Mouse (Mus musculus) heart, embryonic 16.5 days (tissue): ENCODE results near the gene Pop5. TPM values are rescaled to one million over a fixed set of nuclear protein-coding genes. Genes with fewer than 3 reads are reported as not detected.
A peak's percentile ranks its signal among the peaks of the same experiment; 100 is the strongest.

Experiments
- ATAC-seq: fragments of 200-750 bp; cut with Nextera tagmentation; replicated peaks from 2 replicates; pipeline ENCODE4 v1.8.0; 2017; ENCODE audit warnings: moderate number of reproducible peaks; ENCODE audit not compliant: insufficient read depth, low FRiP score; ENCODE audit errors: extremely low read depth
- H3K27ac ChIP-seq: fragments of 300-500 bp; sonication (generic); 2 replicates; pipeline ENCODE4 v1.5.1; 2014; ENCODE audit warnings: mild to moderate bottlenecking, low read length, control low read depth, moderate library complexity
- H3K27me3 ChIP-seq: fragments of 300-500 bp; sonication (generic); 2 replicates; pipeline ENCODE4 v1.6.1; 2014; ENCODE audit warnings: low read length, mixed read lengths; ENCODE audit not compliant: control insufficient read depth, insufficient read depth
- H3K36me3 ChIP-seq: fragments of 300-500 bp; sonication (generic); 2 replicates; pipeline ENCODE4 v1.6.1; 2014; ENCODE audit not compliant: control insufficient read depth, insufficient read depth
- H3K4me1 ChIP-seq: fragments of 300-500 bp; sonication (generic); 2 replicates; pipeline ENCODE4 v1.6.1; 2014; ENCODE audit warnings: low read length, mixed read lengths; ENCODE audit not compliant: control insufficient read depth, insufficient read depth
- H3K4me2 ChIP-seq: fragments of 300-500 bp; sonication (generic); 2 replicates; pipeline ENCODE4 v1.6.1; 2014; ENCODE audit warnings: low read depth, mild to moderate bottlenecking, control low read depth, low read length
- H3K4me3 ChIP-seq: fragments of 300-500 bp; sonication (generic); 2 replicates; pipeline ENCODE4 v1.5.1; 2014; ENCODE audit warnings: mild to moderate bottlenecking, control low read depth, low read length
- H3K9ac ChIP-seq: fragments of 300-500 bp; sonication (generic); 2 replicates; pipeline ENCODE4 v1.6.1; 2014; ENCODE audit warnings: low read length, control low read depth
- H3K9me3 ChIP-seq: fragments of 300-500 bp; sonication (generic); replicated peaks from 2 replicates; pipeline ENCODE4 v1.6.1; 2016; ENCODE audit warnings: low read length; ENCODE audit not compliant: control insufficient read depth
- WGBS: fragments of 180-500 bp; shearing (Covaris S2); extraction: QIAGEN DNeasy Blood & Tissue Kit; methylation state at CpG from one replicate; pipeline ENCODE4 v1.1.7; 2014; 5-methylcytosine and 5-hydroxymethylcytosine counted together
- polyA plus RNA-seq: library from polyadenylated mRNA; unstranded; fragments of >200 nt; fragmentation: Nextera tagmentation; extraction: Ambion mirVana; gene quantifications from 2 replicates; pipeline ENCODE4 v1.2.1, GENCODE M21; 2015

The Pop5 gene
- polyA plus RNA-seq, 1 experiment from 2014 or later = 70.5 TPM

- H3K36me3 ChIP-seq = no peaks in the 10 kb centered on the region
- H3K27ac ChIP-seq = no peak overlapping the region
- H3K9ac ChIP-seq = no peak overlapping the region
- WGBS = 86% methylated on average over 9 of the region's 9 CpGs
- peaks cover 14% of the 10 kb centered on the region for H3K27me3 ChIP-seq
- H3K4me1 ChIP-seq = peaks cover 10% of the 10 kb centered on the region
- no peak overlapping the region for H3K4me3 ChIP-seq
- no peak for ATAC-seq
- H3K9me3 ChIP-seq = no peaks in the 10 kb centered on the region
- H3K4me2 ChIP-seq = no peak overlapping the region
Observed at GRCm38 (mm10) chr5:115212451-115212850, 23.2 kb upstream of the Pop5 start.

GRCm38 (mm10) chr5:115212861-115213260, 22.8 kb upstream of the Pop5 start:
- Histone ChIP-seq H3K4me2 (no peak overlapping the region), H3K27ac (no peak overlapping the region), H3K4me1 (peaks cover 10% of the 10 kb centered on the region), H3K4me3 (no peak overlapping the region), H3K36me3 (no peaks in the 10 kb centered on the region), H3K9me3 (no peaks in the 10 kb centered on the region), H3K9ac (no peak overlapping the region), H3K27me3 (peaks cover 14% of the 10 kb centered on the region)
- 67% methylated on average over 4 of the region's 4 CpGs for WGBS
- no peak for ATAC-seq

DNA sequence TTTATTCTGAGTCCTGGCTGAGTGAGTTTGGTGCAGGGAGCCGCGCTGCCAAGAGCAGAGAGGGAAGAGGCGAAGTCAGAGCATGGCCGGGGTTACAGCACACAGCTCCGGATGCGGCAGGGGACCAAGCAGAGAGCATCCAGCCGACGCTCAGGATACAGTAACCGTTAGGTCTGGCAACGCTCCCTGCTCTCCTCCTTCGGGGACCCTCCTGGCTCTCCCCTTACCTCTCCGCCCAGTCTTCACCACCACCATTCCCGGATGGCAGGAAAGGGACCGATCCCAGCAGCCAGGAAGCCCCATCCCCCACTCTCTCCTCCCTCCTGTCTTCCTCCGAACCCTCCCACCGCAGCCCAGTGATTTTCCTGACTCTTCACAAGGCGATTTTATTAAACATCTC, 20.8 kb upstream of the Pop5 start:
- Histone ChIP-seq H3K4me3 (peak overlapping the region; percentile 48), H3K9me3 (peaks cover 2% of the 10 kb centered on the region; the same call in 1 of the 2 replicates), H3K4me1 (peaks cover 10% of the 10 kb centered on the region), H3K4me2 (peak overlapping the region; percentile 77), H3K9ac (peak overlapping the region; percentile 57), H3K27me3 (peaks cover 14% of the 10 kb centered on the region), H3K27ac (no peak overlapping the region), H3K36me3 (no peaks in the 10 kb centered on the region)
- ATAC-seq = peak; percentile 41
- under 1% methylated on average over 17 of the region's 17 CpGs for WGBS

GRCm38 (mm10) chr5:115215273-115216185, 20.1 kb upstream of the Pop5 start:
- no peaks in the 10 kb centered on the region for H3K36me3 ChIP-seq
- H3K9me3 ChIP-seq = peaks cover 2% of the 10 kb centered on the region; the same call in 1 of the 2 replicates
- peak overlapping the region; percentile 57; the same call in 1 of the 2 replicates for H3K9ac ChIP-seq
- peak overlapping the region; percentile 48 for H3K4me3 ChIP-seq
- no peak overlapping the region for H3K27ac ChIP-seq
- H3K4me2 ChIP-seq = peak overlapping the region; percentile 77
- H3K4me1 ChIP-seq = peaks cover 10% of the 10 kb centered on the region
- 0 out of 2 replicates have a peak, but pooled peaks have one; percentile 23 for ATAC-seq
- H3K27me3 ChIP-seq = peaks cover 14% of the 10 kb centered on the region
- WGBS = 23% methylated on average over 27 of the region's 27 CpGs

GRCm38 (mm10) chr5:115217998-115218397, 17.6 kb upstream of the Pop5 start:
- H3K4me2 ChIP-seq = no peak overlapping the region
- WGBS = 88% methylated on average over 12 of the region's 12 CpGs
- ATAC-seq = no peak

GRCm38 (mm10) chr5:115220931-115221640, 14.6 kb upstream of the Pop5 start:
- 34% methylated on average over 13 of the region's 13 CpGs for WGBS
- no peak overlapping the region; the same call in 1 of the 2 replicates for H3K9ac ChIP-seq
- H3K4me1 ChIP-seq = peaks cover 10% of the 10 kb centered on the region
- peaks cover 5% of the 10 kb centered on the region for H3K9me3 ChIP-seq
- H3K36me3 ChIP-seq = no peaks in the 10 kb centered on the region
- H3K4me3 ChIP-seq = no peak overlapping the region
- no peak overlapping the region; the same call in 1 of the 2 replicates for H3K4me2 ChIP-seq
- no peak for ATAC-seq
- H3K27me3 ChIP-seq = peaks cover 3% of the 10 kb centered on the region
- H3K27ac ChIP-seq = no peak overlapping the region

More at GRCm38 (mm10) chr5:115217998-115218397, 17.6 kb upstream of the Pop5 start:
- Histone ChIP-seq H3K36me3 (no peaks in the 10 kb centered on the region), H3K4me3 (no peak overlapping the region), H3K27ac (no peak overlapping the region), H3K9me3 (peaks cover 5% of the 10 kb centered on the region), H3K4me1 (peaks cover 20% of the 10 kb centered on the region), H3K9ac (no peak overlapping the region), H3K27me3 (peaks cover 14% of the 10 kb centered on the region)

GRCm38 (mm10) chr5:115222485-115222884, 13.2 kb upstream of the Pop5 start:
- Histone ChIP-seq H3K27me3 (no peaks in the 10 kb centered on the region), H3K36me3 (no peaks in the 10 kb centered on the region), H3K9ac (no peak overlapping the region), H3K4me1 (peaks cover 10% of the 10 kb centered on the region), H3K27ac (no peak overlapping the region), H3K4me3 (no peak overlapping the region), H3K9me3 (peaks cover 5% of the 10 kb centered on the region), H3K4me2 (no peak overlapping the region)
- 68% methylated on average over 3 of the region's 3 CpGs for WGBS
- no peak for ATAC-seq

- ATAC-seq = peak; percentile 66; the same call in 1 of the 2 replicates
Observed at GRCm38 (mm10) chr5:115230830-115231551, 4.6 kb upstream of the Pop5 start.

More at GRCm38 (mm10) chr5:115230830-115231551, 4.6 kb upstream of the Pop5 start:
- Histone ChIP-seq H3K4me2 (no peak overlapping the region), H3K27me3 (peaks cover 2% of the 10 kb centered on the region; the same call in 1 of the 2 replicates), H3K27ac (peak overlapping the region; percentile 62), H3K4me1 (peaks cover 15% of the 10 kb centered on the region), H3K36me3 (no peaks in the 10 kb centered on the region), H3K9me3 (no peaks in the 10 kb centered on the region), H3K9ac (peak overlapping the region; percentile 41), H3K4me3 (no peak overlapping the region)
- WGBS = 33% methylated on average over 15 of the region's 15 CpGs
